Mouse (Mus musculus): Measurements from ENCODE around the gene Ociad2. TPM values are rescaled to one million over a fixed set of nuclear protein-coding genes. Genes with fewer than 3 reads are reported as not detected.
"Not testable (repeated sequence)": the region's sequence is repeated elsewhere in the genome, so short reads cannot be mapped to it uniquely, and the experiment has no call there.

Ociad2 gene
- polyA plus RNA-seq, 1 experiment from 2014 or later = 8.7 TPM

- peaks cover 9% of the 10 kb centered on the region; the same call in 1 of the 2 replicates for H3K27me3 ChIP-seq (ENCODE audit: poor library complexity, severe bottlenecking)
- no peak for DNase-seq (ENCODE audit: extremely low spot score, low spot score)
- peaks cover 9% of the 10 kb centered on the region; the same call in 1 of the 2 replicates for H3K4me1 ChIP-seq
- whole genome bisulfite sequencing = 84% methylated on average over 10 of the region's 10 CpGs
- H3K36me3 ChIP-seq (replicated peaks) = no peaks in the 10 kb centered on the region
- no peak overlapping the region for H3K27ac ChIP-seq
- H3K9me3 ChIP-seq = no peaks in the 10 kb centered on the region
- H3K4me3 ChIP-seq = no peak overlapping the region
These were observed 3.5 kb upstream of the Ociad2 start for GRCm38 (mm10) chr5:73344310-73344709.

- DNase-seq (ENCODE audit: extremely low spot score, low spot score) = no peak
- H3K36me3 ChIP-seq (replicated peaks) = no peaks in the 10 kb centered on the region
- H3K27ac ChIP-seq = no peak overlapping the region
- peaks cover 20% of the 10 kb centered on the region for H3K4me1 ChIP-seq
- H3K4me3 ChIP-seq = no peak overlapping the region
- no peaks in the 10 kb centered on the region for H3K9me3 ChIP-seq
- H3K27me3 ChIP-seq (ENCODE audit: poor library complexity, severe bottlenecking) = peaks cover 8% of the 10 kb centered on the region; the same call in 1 of the 2 replicates
- WGBS = 92% methylated on average over 22 of the region's 22 CpGs
These were observed 2.0 kb upstream of the Ociad2 start for GRCm38 (mm10) chr5:73342701-73343355.

- Histone ChIP-seq H3K27ac (no peak overlapping the region), H3K9me3 (no peaks in the 10 kb centered on the region), H3K27me3 (ENCODE audit: poor library complexity, severe bottlenecking) (peaks cover 22% of the 10 kb centered on the region), H3K4me1 (peaks cover 27% of the 10 kb centered on the region), H3K36me3 (replicated peaks) (no peaks in the 10 kb centered on the region), H3K4me3 (no peak overlapping the region)
- WGBS = 91% methylated on average over 9 of the region's 9 CpGs
- DNase-seq (ENCODE audit: extremely low spot score, low spot score) = no peak
These were observed 777 bp downstream of the Ociad2 start for GRCm38 (mm10) chr5:73339779-73340722.

DNA sequence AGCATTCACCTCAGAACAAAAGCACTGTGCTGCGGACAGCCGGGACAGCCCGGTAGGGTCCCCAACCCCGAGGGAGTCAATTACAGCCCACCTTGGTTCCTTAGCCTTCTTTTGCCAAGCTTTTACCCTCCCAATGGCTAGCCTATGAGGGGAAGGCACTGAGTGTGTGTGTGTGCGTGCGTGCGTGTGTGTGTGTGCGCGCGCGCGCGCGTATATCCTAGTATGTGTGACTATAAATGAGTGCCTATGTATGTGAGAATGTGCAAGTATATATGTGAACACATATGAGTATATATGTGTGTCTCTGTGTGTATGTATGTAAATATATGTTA is 2.0 kb downstream of the Ociad2 start:
- peaks cover 22% of the 10 kb centered on the region for H3K4me1 ChIP-seq
- H3K27ac ChIP-seq = peak overlapping the region; percentile 87
- peak overlapping the region; percentile 76 for H3K4me3 ChIP-seq
- no peaks in the 10 kb centered on the region for H3K9me3 ChIP-seq
- H3K27me3 ChIP-seq (ENCODE audit: poor library complexity, severe bottlenecking) = peaks cover 22% of the 10 kb centered on the region
- H3K36me3 ChIP-seq (replicated peaks) = no peaks in the 10 kb centered on the region
- DNase-seq (ENCODE audit: extremely low spot score, low spot score) = peak; percentile 26
- 40% methylated on average over 14 of the region's 14 CpGs for WGBS

DNA sequence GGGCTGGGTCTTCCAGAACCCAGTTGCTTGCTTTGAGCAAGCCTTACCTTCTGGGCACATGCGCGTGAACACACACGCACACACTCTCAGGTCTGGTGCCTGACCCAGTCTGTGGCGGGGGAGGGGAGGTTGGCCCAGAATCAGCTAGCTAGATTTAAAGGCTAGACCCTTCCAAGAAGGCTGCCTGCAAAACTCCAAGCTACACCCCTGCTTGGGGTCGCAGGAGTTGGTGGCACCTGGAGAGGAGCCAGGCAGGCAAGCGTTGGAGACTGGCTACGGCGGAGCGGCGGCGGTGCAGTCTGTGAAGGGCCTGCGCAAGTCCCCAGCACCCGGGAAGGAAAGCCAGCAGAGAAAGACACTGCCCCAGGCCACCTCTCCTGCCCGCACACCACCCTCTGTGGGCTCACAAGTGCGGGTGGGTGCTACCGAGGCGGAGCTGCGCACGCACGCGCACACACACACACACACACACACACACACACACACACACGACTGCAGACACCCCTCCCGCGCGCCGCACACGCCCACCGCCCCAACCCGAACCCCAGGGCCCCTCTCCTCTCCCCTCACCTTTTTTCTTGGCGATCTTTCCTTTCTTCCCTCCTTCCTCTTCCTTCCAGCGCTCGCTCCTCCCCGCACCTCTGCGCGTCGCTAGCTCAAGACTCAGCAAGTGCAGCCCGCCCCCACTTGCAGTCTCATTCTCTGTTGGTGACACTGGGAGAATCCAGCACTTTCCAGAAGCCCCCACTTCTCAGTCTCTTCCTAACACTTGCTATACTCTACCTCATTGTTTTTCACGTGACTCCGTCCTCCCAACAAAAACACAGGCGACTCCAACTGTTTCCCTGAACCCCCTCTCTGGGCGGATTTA is 2.6 kb downstream of the Ociad2 start:
- Histone ChIP-seq H3K27ac (peak overlapping the region; percentile 87), H3K4me3 (peak overlapping the region; percentile 76), H3K9me3 (no peaks in the 10 kb centered on the region), H3K36me3 (replicated peaks) (no peaks in the 10 kb centered on the region), H3K4me1 (peaks cover 21% of the 10 kb centered on the region), H3K27me3 (ENCODE audit: poor library complexity, severe bottlenecking) (peaks cover 22% of the 10 kb centered on the region)
- WGBS = 3% methylated on average over 41 of the region's 41 CpGs
- peak; percentile 32 for DNase-seq (ENCODE audit: extremely low spot score, low spot score)

DNA sequence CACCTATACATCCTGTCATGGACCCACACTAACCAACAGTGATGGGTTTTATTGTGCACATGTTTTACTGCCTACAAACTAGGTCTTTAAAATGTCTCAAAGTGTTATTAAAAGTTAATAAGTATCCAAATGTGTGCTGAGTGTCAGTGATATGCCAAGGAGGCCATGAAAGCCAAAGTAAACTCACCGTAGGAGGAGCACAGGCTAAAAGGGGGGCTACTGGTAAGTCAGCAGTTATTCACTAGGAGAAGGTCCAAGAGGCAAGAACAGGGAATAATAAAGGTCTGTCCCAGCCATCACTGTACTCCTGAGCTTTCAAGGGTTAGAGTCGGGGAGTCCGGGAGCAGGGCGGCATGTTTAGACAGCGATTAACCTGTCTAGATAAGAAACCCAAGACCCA is 4.4 kb downstream of the Ociad2 start:
- WGBS = 91% methylated on average over 5 of the region's 5 CpGs
- Histone ChIP-seq H3K27me3 (ENCODE audit: poor library complexity, severe bottlenecking) (peaks cover 22% of the 10 kb centered on the region), H3K36me3 (replicated peaks) (no peaks in the 10 kb centered on the region), H3K9me3 (no peaks in the 10 kb centered on the region), H3K4me1 (peaks cover 21% of the 10 kb centered on the region), H3K27ac (no peak overlapping the region), H3K4me3 (no peak overlapping the region)
- DNase-seq (ENCODE audit: extremely low spot score, low spot score) = no peak

DNA sequence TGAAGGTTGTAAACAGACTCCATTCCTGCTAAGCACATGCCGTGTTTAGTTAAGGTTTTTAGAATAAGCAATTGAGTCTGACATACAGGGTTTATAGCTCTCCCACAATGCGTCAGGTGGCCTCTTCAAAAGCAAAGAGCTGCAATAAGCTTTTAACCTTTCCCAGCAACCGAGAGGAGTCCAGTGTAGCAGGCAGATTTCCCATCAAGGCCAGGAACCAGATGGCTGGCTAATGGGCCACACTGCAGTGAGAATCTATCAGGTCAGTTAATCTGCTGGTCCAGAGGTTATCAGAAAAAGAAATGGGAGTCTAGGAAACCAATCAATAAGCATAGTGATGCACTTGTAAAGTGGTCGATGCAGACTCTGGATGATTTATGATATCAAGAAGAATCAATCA is 9.8 kb downstream of the Ociad2 start:
- no peaks in the 10 kb centered on the region for H3K36me3 ChIP-seq (replicated peaks)
- no peak overlapping the region for H3K4me3 ChIP-seq
- peaks cover 4% of the 10 kb centered on the region; the same call in 1 of the 2 replicates for H3K4me1 ChIP-seq
- no peaks in the 10 kb centered on the region for H3K27me3 ChIP-seq (ENCODE audit: poor library complexity, severe bottlenecking)
- DNase-seq (ENCODE audit: extremely low spot score, low spot score) = no peak
- no peaks in the 10 kb centered on the region for H3K9me3 ChIP-seq
- 76% methylated on average over 4 of the region's 4 CpGs for WGBS
- H3K27ac ChIP-seq = no peak overlapping the region

DNA sequence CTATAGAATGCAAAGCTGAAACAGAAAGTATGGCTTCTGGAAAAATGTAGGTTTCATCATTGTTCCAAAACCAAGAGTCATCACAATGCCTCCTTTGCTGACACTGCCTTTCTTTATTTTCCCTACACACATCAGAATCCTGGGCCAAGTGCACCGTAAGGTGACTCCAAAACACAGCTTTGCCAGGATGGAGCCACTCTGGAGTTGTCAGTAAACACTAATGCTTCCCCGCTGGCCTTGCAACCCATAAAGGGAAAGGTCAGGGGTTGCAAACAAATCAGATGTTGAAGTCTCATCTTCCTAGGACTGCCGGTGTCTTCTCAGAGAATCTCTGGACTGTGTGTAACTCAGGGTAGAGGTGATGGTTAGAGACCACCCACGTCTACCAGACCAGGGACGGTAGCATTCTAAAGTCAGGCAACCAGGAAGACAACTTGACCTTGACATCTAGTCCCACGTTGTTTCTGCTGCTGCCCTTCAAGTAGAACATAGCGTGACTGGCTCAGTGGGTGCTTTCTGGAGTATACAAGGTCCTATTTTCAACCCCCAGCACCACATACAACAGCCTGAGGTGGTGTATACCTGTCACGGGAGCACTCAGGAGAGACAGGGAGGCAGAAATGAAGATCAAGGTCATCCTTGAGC is 16.2 kb downstream of the Ociad2 start:
- no peak for DNase-seq (ENCODE audit: extremely low spot score, low spot score)
- H3K27ac ChIP-seq = no peak overlapping the region
- 85% methylated on average over 8 of the region's 8 CpGs for WGBS
- H3K36me3 ChIP-seq (replicated peaks) = peaks cover 5% of the 10 kb centered on the region; the same call in 1 of the 2 replicates
- no peaks in the 10 kb centered on the region for H3K4me1 ChIP-seq
- H3K9me3 ChIP-seq = no peaks in the 10 kb centered on the region
- no peak overlapping the region for H3K4me3 ChIP-seq
- no peaks in the 10 kb centered on the region for H3K27me3 ChIP-seq (ENCODE audit: poor library complexity, severe bottlenecking)

DNA sequence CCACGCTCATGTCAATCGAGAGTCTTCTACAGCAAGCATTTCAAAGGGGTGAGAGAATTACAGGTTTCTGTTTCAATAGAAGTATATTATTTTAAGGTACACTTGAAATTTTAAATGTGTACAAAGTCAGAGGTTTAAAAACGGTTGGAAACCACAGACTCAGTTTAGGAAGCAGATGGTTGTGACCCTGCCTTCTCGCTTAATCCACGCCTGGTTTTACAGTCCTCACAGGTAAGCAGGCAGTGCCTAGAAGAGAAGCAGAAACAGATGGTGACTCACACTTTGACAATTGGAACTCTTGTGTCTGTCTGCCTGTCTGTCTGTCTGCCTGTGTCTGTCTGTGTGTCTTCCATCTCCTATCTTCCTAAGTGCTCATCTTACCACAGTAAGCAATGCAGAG is 17.2 kb downstream of the Ociad2 start:
- no peaks in the 10 kb centered on the region for H3K9me3 ChIP-seq
- DNase-seq (ENCODE audit: extremely low spot score, low spot score) = no peak

DNA sequence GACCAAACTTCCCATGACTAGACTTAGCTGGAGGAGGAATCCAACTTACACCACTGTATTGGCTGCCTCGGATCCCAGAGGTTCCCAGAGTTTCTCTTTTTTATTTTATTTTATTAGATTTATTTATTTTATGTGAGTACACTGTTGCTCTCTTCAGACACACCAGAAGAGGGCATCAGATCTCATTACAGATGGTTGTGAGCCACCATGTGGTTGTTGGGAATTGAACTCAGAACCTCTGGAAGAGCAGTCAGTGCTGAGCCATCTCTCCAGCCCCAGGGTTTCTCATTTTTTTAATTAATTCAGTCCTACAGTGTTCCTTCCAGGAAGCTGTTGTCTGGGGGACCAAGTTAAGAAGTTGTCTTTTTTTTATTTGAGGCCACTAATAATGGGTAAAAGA is 18.1 kb downstream of the Ociad2 start:
- WGBS = 95% methylated on average over 1 of the region's 1 CpGs
- H3K4me3 ChIP-seq; H3K9me3 ChIP-seq; H3K27ac ChIP-seq; H3K4me1 ChIP-seq; DNase-seq (ENCODE audit: extremely low spot score, low spot score); H3K27me3 ChIP-seq (ENCODE audit: poor library complexity, severe bottlenecking): not testable (repeated sequence)
- peaks cover 13% of the 10 kb centered on the region; the same call in 1 of the 2 replicates for H3K36me3 ChIP-seq (replicated peaks)

More for the DNA sequence above, 17.2 kb downstream of the Ociad2 start:
- Histone ChIP-seq H3K4me3 (no peak overlapping the region), H3K4me1 (no peaks in the 10 kb centered on the region), H3K36me3 (replicated peaks) (peaks cover 10% of the 10 kb centered on the region; the same call in 1 of the 2 replicates), H3K27ac (no peak overlapping the region), H3K27me3 (ENCODE audit: poor library complexity, severe bottlenecking) (no peaks in the 10 kb centered on the region)
- WGBS = 91% methylated on average over 5 of the region's 5 CpGs

DNA sequence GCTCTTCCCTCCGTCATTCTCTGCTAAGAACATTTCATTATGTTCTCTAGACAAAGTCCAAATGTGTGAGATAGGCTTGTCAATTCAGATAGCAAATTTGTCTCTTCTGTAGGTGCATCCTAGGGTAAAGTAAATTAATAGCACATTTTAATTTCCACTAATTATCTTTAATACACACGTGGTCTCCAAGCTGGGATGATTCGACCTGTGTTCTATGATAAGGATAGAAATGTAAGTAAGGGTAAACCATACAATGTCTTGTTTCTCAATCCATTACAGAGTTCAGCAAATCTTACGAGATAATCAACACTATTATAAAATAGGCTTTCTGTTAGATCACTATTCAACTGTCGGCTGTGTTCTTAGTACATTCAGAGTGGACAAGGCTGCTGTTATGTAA is 21.5 kb downstream of the Ociad2 start:
- no peak for DNase-seq (ENCODE audit: extremely low spot score, low spot score)
- peaks cover 46% of the 10 kb centered on the region for H3K36me3 ChIP-seq (replicated peaks)
- no peaks in the 10 kb centered on the region for H3K4me1 ChIP-seq
- H3K27me3 ChIP-seq (ENCODE audit: poor library complexity, severe bottlenecking) = no peaks in the 10 kb centered on the region
- 93% methylated on average over 5 of the region's 5 CpGs for WGBS
- H3K9me3 ChIP-seq = no peaks in the 10 kb centered on the region
- H3K27ac ChIP-seq = no peak overlapping the region
- H3K4me3 ChIP-seq = no peak overlapping the region

DNA sequence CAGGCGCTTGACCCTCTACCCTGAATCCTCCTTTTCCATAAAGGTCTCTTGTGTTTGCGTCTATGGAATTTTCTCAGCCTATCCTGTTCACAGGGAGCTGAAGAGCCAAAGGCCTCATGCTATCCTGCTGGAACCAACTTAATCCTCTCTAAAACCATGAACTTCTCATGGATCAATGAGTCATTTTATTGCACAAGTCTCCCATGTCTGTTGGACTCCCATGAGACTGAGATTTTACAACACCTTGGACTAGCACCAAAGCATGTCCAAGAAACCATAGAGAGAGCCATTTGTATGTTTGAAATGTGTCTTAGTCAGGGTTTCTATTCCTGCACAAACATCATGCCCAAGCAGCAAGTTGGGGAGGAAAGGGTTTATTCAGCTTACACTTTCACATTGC is 26.2 kb downstream of the Ociad2 start:
- Histone ChIP-seq H3K9me3 (no peaks in the 10 kb centered on the region), H3K27me3 (ENCODE audit: poor library complexity, severe bottlenecking) (no peaks in the 10 kb centered on the region), H3K4me3 (no peak overlapping the region), H3K27ac (no peak overlapping the region), H3K4me1 (no peaks in the 10 kb centered on the region), H3K36me3 (replicated peaks) (peaks cover 86% of the 10 kb centered on the region)
- no peak for DNase-seq (ENCODE audit: extremely low spot score, low spot score)
- WGBS = 93% methylated on average over 2 of the region's 2 CpGs
